Mouse (Mus musculus) erythroblast, adult 5-6 weeks (primary cell): ENCODE results near the gene Ell2. TPM values are rescaled to one million over a fixed set of nuclear protein-coding genes. Genes with fewer than 3 reads are reported as not detected.

Experiments
- ATAC-seq: replicated peaks from 2 replicates; pipeline ENCODE4 v1.8.0; 2016; ENCODE audit warnings: moderate number of reproducible peaks, mild to moderate bottlenecking, moderate TSS enrichment, inconsistent platforms; ENCODE audit not compliant: poor library complexity, low FRiP score, severe bottlenecking
- total RNA-seq, 2 experiments: library from RNA; stranded (forward) in 1 of 2; stranded (reverse) in 1 of 2; fragments of 150-400 nt in 1 of 2; fragments of 200-764, 138-1000 nt in 1 of 2; gene quantifications; 2 replicates each; pipeline versions ENCODE4 v1.2.3 to v1.2.4; 2015 to 2017; ENCODE audit warnings: low replicate concordance in 2 of 2

The Ell2 gene
- total RNA-seq, 2 experiments from 2014 or later = 93.9 to 99.9 TPM

GRCm38 (mm10) chr13:75797369-75798141, 91.0 kb downstream of the Ell2 start:
- ATAC-seq = peak; percentile 91

GRCm38 (mm10) chr13:75798413-75799302, 92.1 kb downstream of the Ell2 start:
- ATAC-seq = no peak

- ATAC-seq = no peak
Measured at GRCm38 (mm10) chr13:75799421-75799820, 92.9 kb downstream of the Ell2 start.

- no peak for ATAC-seq
Measured at GRCm38 (mm10) chr13:75807969-75808368, 101.4 kb downstream of the Ell2 start.

GRCm38 (mm10) chr13:75809957-75810356, 103.4 kb downstream of the Ell2 start:
- ATAC-seq = no peak

GRCm38 (mm10) chr13:75817183-75817582, 110.6 kb downstream of the Ell2 start:
- ATAC-seq = no peak

GRCm38 (mm10) chr13:75818486-75818885, 111.9 kb downstream of the Ell2 start:
- no peak for ATAC-seq

- no peak for ATAC-seq
Measured at GRCm38 (mm10) chr13:75818945-75819706, 112.6 kb downstream of the Ell2 start.

- no peak for ATAC-seq
Measured at GRCm38 (mm10) chr13:75819898-75820297, 113.3 kb downstream of the Ell2 start.

Other genes with a start within 250 kb of the Ell2 start
- gene Glrx, start 133.1 kb downstream of the Ell2 start, total RNA-seq (2015; ENCODE audit: low replicate concordance) = 94.9 and 109 TPM in 2 replicates
- 49.8 and 70.8 TPM in 2 replicates for gene Glrx, start 133.1 kb downstream of the Ell2 start, total RNA-seq (2017; ENCODE audit: low replicate concordance)
- gene Rhobtb3, start 237.2 kb downstream of the Ell2 start, total RNA-seq (2015; ENCODE audit: low replicate concordance) = 0.63 and 0.96 TPM in 2 replicates
- 0.28 and 1.4 TPM in 2 replicates for gene Rhobtb3, start 237.2 kb downstream of the Ell2 start, total RNA-seq (2017; ENCODE audit: low replicate concordance)